Mouse (Mus musculus) stomach, postnatal 0 days (tissue): ENCODE results near the gene Abhd17b.

ENCODE experiments used
- CTCF ChIP-seq: IDR thresholded peaks from 2 replicates; pipeline ENCODE4 v1.5.1; 2016; ENCODE audit warnings: antibody characterized with exemption, low read depth, mild to moderate bottlenecking, moderate library complexity
- EP300 ChIP-seq: optimal IDR thresholded peaks from 2 replicates; pipeline ENCODE3; 2016; ENCODE audit warnings: antibody characterized with exemption

DNA sequence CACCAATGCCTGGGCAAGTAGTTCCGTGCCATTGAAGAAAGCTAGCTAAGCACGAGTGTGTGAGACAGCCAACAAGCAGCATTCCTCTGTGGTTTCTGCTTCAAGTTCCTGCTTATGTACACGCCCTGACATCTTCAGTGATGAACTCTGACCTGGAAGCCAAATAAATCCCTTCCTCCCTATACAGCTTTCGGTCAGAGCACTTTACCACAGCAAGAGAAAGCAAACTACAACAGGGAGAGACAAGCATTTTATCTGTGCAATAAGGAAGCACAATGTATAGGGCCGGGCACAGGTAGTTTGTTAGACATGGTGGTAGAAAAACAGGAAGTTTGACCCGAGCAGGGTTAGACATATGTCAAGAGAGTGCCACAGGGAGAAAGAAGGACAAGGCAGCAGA lies 6.8 kb upstream of the Abhd17b start:
- no peak for TF ChIP-seq CTCF
- TF ChIP-seq EP300 = no peak
